Mouse (Mus musculus) midbrain, embryonic 15.5 days (tissue): ENCODE results near the gene Hs2st1. TPM values are rescaled to one million over a fixed set of nuclear protein-coding genes. Genes with fewer than 3 reads are reported as not detected.
A peak's percentile ranks its signal among the peaks of the same experiment; 100 is the strongest.

Source experiments
- ATAC-seq: fragments of 200-750 bp; cut with Nextera tagmentation; replicated peaks from 2 replicates; pipeline ENCODE4 v1.8.0; 2017; ENCODE audit warnings: moderate TSS enrichment
- H3K27ac ChIP-seq: fragments of 300-500 bp; sonication (generic); 2 replicates; pipeline ENCODE4 v1.5.1; 2015; ENCODE audit warnings: mild to moderate bottlenecking, inconsistent platforms
- H3K27me3 ChIP-seq: fragments of 300-500 bp; sonication (generic); replicated peaks from 2 replicates; pipeline ENCODE4 v1.6.1; 2015; ENCODE audit warnings: inconsistent platforms
- H3K36me3 ChIP-seq: fragments of 300-500 bp; sonication (generic); replicated peaks from 2 replicates; pipeline ENCODE4 v1.6.1; 2015; ENCODE audit warnings: inconsistent platforms
- H3K4me1 ChIP-seq: fragments of 300-500 bp; sonication (generic); 2 replicates; pipeline ENCODE4 v1.6.1; 2015; ENCODE audit warnings: inconsistent platforms
- H3K4me2 ChIP-seq: fragments of 300-500 bp; sonication (generic); 2 replicates; pipeline ENCODE4 v1.6.1; 2015; ENCODE audit warnings: inconsistent platforms, mild to moderate bottlenecking, moderate library complexity
- H3K4me3 ChIP-seq: fragments of 300-500 bp; sonication (generic); 2 replicates; pipeline ENCODE4 v1.5.1; 2015; ENCODE audit warnings: mild to moderate bottlenecking, inconsistent platforms
- H3K9ac ChIP-seq: fragments of 300-500 bp; sonication (generic); 2 replicates; pipeline ENCODE4 v1.6.1; 2015; ENCODE audit warnings: mild to moderate bottlenecking, inconsistent platforms
- H3K9me3 ChIP-seq: fragments of 300-500 bp; sonication (generic); 2 replicates; pipeline ENCODE4 v1.6.1; 2016; ENCODE audit warnings: inconsistent platforms
- WGBS: fragments of 180-500 bp; shearing (Covaris S2); methylation state at CpG from one replicate; pipeline ENCODE4 v1.1.7; 2015; ENCODE audit warnings: mixed read lengths; 5-methylcytosine and 5-hydroxymethylcytosine counted together
- polyA plus RNA-seq: library from polyadenylated mRNA; unstranded; fragments of >200 nt; fragmentation: Nextera tagmentation; extraction: Ambion mirVana; gene quantifications from 2 replicates; pipeline ENCODE4 v1.2.1, GENCODE M21; 2015

The Hs2st1 gene
- polyA plus RNA-seq, 1 experiment from 2014 or later: 15.6 TPM

GRCm38 (mm10) chr3:144545152-144545551, 24.8 kb downstream of the Hs2st1 start:
- WGBS: 81% methylated on average over 7 of the region's 7 CpGs

GRCm38 (mm10) chr3:144541906-144542438, 28.0 kb downstream of the Hs2st1 start:
- no peak for ATAC-seq

More at GRCm38 (mm10) chr3:144545152-144545551, 24.8 kb downstream of the Hs2st1 start:
- no peak overlapping the region for H3K4me2 ChIP-seq
- H3K9ac ChIP-seq: no peak overlapping the region
- H3K4me3 ChIP-seq: no peak overlapping the region
- no peaks in the 10 kb centered on the region for H3K36me3 ChIP-seq
- ATAC-seq: no peak
- H3K27me3 ChIP-seq: no peaks in the 10 kb centered on the region
- H3K9me3 ChIP-seq: no peaks in the 10 kb centered on the region
- H3K4me1 ChIP-seq: peaks cover 17% of the 10 kb centered on the region
- no peak overlapping the region for H3K27ac ChIP-seq

GRCm38 (mm10) chr3:144540805-144541204, 29.2 kb downstream of the Hs2st1 start:
- H3K36me3 ChIP-seq: no peaks in the 10 kb centered on the region

More at GRCm38 (mm10) chr3:144541906-144542438, 28.0 kb downstream of the Hs2st1 start:
- no peaks in the 10 kb centered on the region for H3K27me3 ChIP-seq
- no peaks in the 10 kb centered on the region for H3K36me3 ChIP-seq
- WGBS: 79% methylated on average over 6 of the region's 6 CpGs
- no peak overlapping the region for H3K9ac ChIP-seq
- peaks cover 17% of the 10 kb centered on the region for H3K4me1 ChIP-seq
- H3K4me3 ChIP-seq: no peak overlapping the region
- H3K27ac ChIP-seq: no peak overlapping the region
- H3K9me3 ChIP-seq: no peaks in the 10 kb centered on the region
- H3K4me2 ChIP-seq: no peak overlapping the region

GRCm38 (mm10) chr3:144539051-144539450, 30.9 kb downstream of the Hs2st1 start:
- H3K9ac ChIP-seq: no peak overlapping the region
- H3K27ac ChIP-seq: no peak overlapping the region
- H3K9me3 ChIP-seq: no peaks in the 10 kb centered on the region
- WGBS: 79% methylated on average over 3 of the region's 3 CpGs
- H3K36me3 ChIP-seq: no peaks in the 10 kb centered on the region
- H3K4me3 ChIP-seq: no peak overlapping the region
- H3K27me3 ChIP-seq: no peaks in the 10 kb centered on the region
- no peak overlapping the region for H3K4me2 ChIP-seq
- no peak for ATAC-seq
- H3K4me1 ChIP-seq: peaks cover 7% of the 10 kb centered on the region; the same call in 1 of the 2 replicates

More at GRCm38 (mm10) chr3:144540805-144541204, 29.2 kb downstream of the Hs2st1 start:
- Histone ChIP-seq H3K9ac (no peak overlapping the region), H3K4me1 (peaks cover 9% of the 10 kb centered on the region; the same call in 1 of the 2 replicates), H3K9me3 (no peaks in the 10 kb centered on the region), H3K27me3 (no peaks in the 10 kb centered on the region), H3K4me3 (no peak overlapping the region), H3K4me2 (no peak overlapping the region), H3K27ac (no peak overlapping the region)
- WGBS: 79% methylated on average over 3 of the region's 3 CpGs
- no peak for ATAC-seq

GRCm38 (mm10) chr3:144537078-144537855, 32.7 kb downstream of the Hs2st1 start:
- no peak overlapping the region for H3K27ac ChIP-seq
- H3K36me3 ChIP-seq: no peaks in the 10 kb centered on the region
- H3K4me3 ChIP-seq: no peak overlapping the region
- WGBS: 85% methylated on average over 7 of the region's 7 CpGs
- no peak overlapping the region for H3K4me2 ChIP-seq
- no peak; the same call in 1 of the 2 replicates for ATAC-seq
- H3K9me3 ChIP-seq: no peaks in the 10 kb centered on the region
- no peak overlapping the region for H3K9ac ChIP-seq
- no peaks in the 10 kb centered on the region for H3K27me3 ChIP-seq
- H3K4me1 ChIP-seq: peaks cover 5% of the 10 kb centered on the region; the same call in 1 of the 2 replicates

GRCm38 (mm10) chr3:144535056-144535455, 34.9 kb downstream of the Hs2st1 start:
- no peak overlapping the region for H3K4me3 ChIP-seq
- no peaks in the 10 kb centered on the region for H3K27me3 ChIP-seq
- H3K9me3 ChIP-seq: no peaks in the 10 kb centered on the region
- H3K4me1 ChIP-seq: peaks cover 9% of the 10 kb centered on the region
- 92% methylated on average over 4 of the region's 4 CpGs for WGBS
- no peak overlapping the region for H3K4me2 ChIP-seq
- ATAC-seq: no peak
- no peak overlapping the region for H3K27ac ChIP-seq
- no peak overlapping the region for H3K9ac ChIP-seq
- H3K36me3 ChIP-seq: no peaks in the 10 kb centered on the region

- H3K27ac ChIP-seq: no peak overlapping the region
- no peaks in the 10 kb centered on the region for H3K36me3 ChIP-seq
These were observed 39.0 kb downstream of the Hs2st1 start for GRCm38 (mm10) chr3:144531023-144531422.

GRCm38 (mm10) chr3:144527918-144528317, 42.1 kb downstream of the Hs2st1 start:
- Histone ChIP-seq H3K9me3 (no peaks in the 10 kb centered on the region), H3K4me3 (no peak overlapping the region), H3K27ac (no peak overlapping the region), H3K27me3 (no peaks in the 10 kb centered on the region), H3K36me3 (no peaks in the 10 kb centered on the region), H3K9ac (no peak overlapping the region), H3K4me2 (no peak overlapping the region), H3K4me1 (peaks cover 9% of the 10 kb centered on the region)
- WGBS: 86% methylated on average over 7 of the region's 7 CpGs
- no peak for ATAC-seq

More at GRCm38 (mm10) chr3:144531023-144531422, 39.0 kb downstream of the Hs2st1 start:
- H3K4me2 ChIP-seq: peak overlapping the region; percentile 10; the same call in 1 of the 2 replicates
- 32% methylated on average over 5 of the region's 5 CpGs for WGBS
- ATAC-seq: peak; percentile 68
- H3K9ac ChIP-seq: no peak overlapping the region
- H3K9me3 ChIP-seq: no peaks in the 10 kb centered on the region
- no peaks in the 10 kb centered on the region for H3K27me3 ChIP-seq
- no peak overlapping the region for H3K4me3 ChIP-seq
- H3K4me1 ChIP-seq: peaks cover 9% of the 10 kb centered on the region

- 59% methylated on average over 10 of the region's 10 CpGs for WGBS
- Histone ChIP-seq H3K9me3 (no peaks in the 10 kb centered on the region), H3K4me3 (no peak overlapping the region), H3K9ac (no peak overlapping the region), H3K27ac (no peak overlapping the region), H3K36me3 (no peaks in the 10 kb centered on the region), H3K4me1 (no peaks in the 10 kb centered on the region), H3K27me3 (no peaks in the 10 kb centered on the region), H3K4me2 (no peak overlapping the region)
- no peak for ATAC-seq
These were observed 50.3 kb downstream of the Hs2st1 start for GRCm38 (mm10) chr3:144519581-144520272.

GRCm38 (mm10) chr3:144518917-144519316, 51.1 kb downstream of the Hs2st1 start:
- Histone ChIP-seq H3K36me3 (no peaks in the 10 kb centered on the region), H3K4me3 (no peak overlapping the region), H3K9me3 (no peaks in the 10 kb centered on the region), H3K9ac (no peak overlapping the region), H3K27ac (no peak overlapping the region), H3K27me3 (no peaks in the 10 kb centered on the region), H3K4me1 (no peaks in the 10 kb centered on the region), H3K4me2 (no peak overlapping the region)
- no peak for ATAC-seq
- 77% methylated on average over 5 of the region's 5 CpGs for WGBS

- Histone ChIP-seq H3K9ac (no peak overlapping the region), H3K4me2 (no peak overlapping the region), H3K27me3 (no peaks in the 10 kb centered on the region), H3K36me3 (no peaks in the 10 kb centered on the region), H3K27ac (no peak overlapping the region), H3K4me1 (no peaks in the 10 kb centered on the region), H3K9me3 (no peaks in the 10 kb centered on the region), H3K4me3 (no peak overlapping the region)
- 92% methylated on average over 7 of the region's 7 CpGs for WGBS
- no peak for ATAC-seq
These were observed 54.7 kb downstream of the Hs2st1 start for GRCm38 (mm10) chr3:144515286-144515685.

GRCm38 (mm10) chr3:144514122-144514505, 55.9 kb downstream of the Hs2st1 start:
- 93% methylated on average over 10 of the region's 10 CpGs for WGBS

More at GRCm38 (mm10) chr3:144514122-144514505, 55.9 kb downstream of the Hs2st1 start:
- no peak overlapping the region for H3K27ac ChIP-seq
- H3K4me2 ChIP-seq: no peak overlapping the region
- H3K9me3 ChIP-seq: no peaks in the 10 kb centered on the region
- H3K36me3 ChIP-seq: no peaks in the 10 kb centered on the region
- H3K27me3 ChIP-seq: no peaks in the 10 kb centered on the region
- H3K4me3 ChIP-seq: no peak overlapping the region
- ATAC-seq: no peak
- no peak overlapping the region for H3K9ac ChIP-seq
- H3K4me1 ChIP-seq: no peaks in the 10 kb centered on the region
